Mouse (Mus musculus): ENCODE measurements around the gene Nup210l. TPM values are rescaled to one million over a fixed set of nuclear protein-coding genes. Genes with fewer than 3 reads are reported as not detected.

The Nup210l gene
- polyA plus RNA-seq, 1 experiment = 0.16 TPM

GRCm38 (mm10) chr3:90125710-90126109, 21.8 kb downstream of the Nup210l start:
- Histone ChIP-seq H3K27me3 (ENCODE audit: control insufficient read depth, insufficient read depth, low read length) (no peaks in the 10 kb centered on the region), H3K4me3 (replicated peaks; ENCODE audit: insufficient read depth, low read depth, low read length) (no peak overlapping the region), H3K27ac (ENCODE audit: insufficient read depth, low read length) (no peak overlapping the region), H3K4me1 (ENCODE audit: control insufficient read depth, insufficient read depth, low read length) (no peaks in the 10 kb centered on the region)
- no peak for DNase-seq
- no peak for TF ChIP-seq POLR2A (IDR thresholded peaks at IDR 0.05; ENCODE audit: borderline replicate concordance, insufficient read depth, low read length)
- no peak for TF ChIP-seq CTCF (IDR thresholded peaks at IDR 0.05; ENCODE audit: borderline replicate concordance, insufficient read depth, low read depth, low read length)
- 86% methylated on average over 5 of the region's 5 CpGs for WGBS

- no peak overlapping the region for H3K4me3 ChIP-seq (replicated peaks; ENCODE audit: insufficient read depth, low read depth, low read length)
- TF ChIP-seq POLR2A (IDR thresholded peaks at IDR 0.05; ENCODE audit: borderline replicate concordance, insufficient read depth, low read length) (no peak), CTCF (IDR thresholded peaks at IDR 0.05; ENCODE audit: borderline replicate concordance, insufficient read depth, low read depth, low read length) (no peak)
- H3K4me1 ChIP-seq (ENCODE audit: control insufficient read depth, insufficient read depth, low read length) = no peaks in the 10 kb centered on the region
- DNase-seq = no peak
- H3K27me3 ChIP-seq (ENCODE audit: control insufficient read depth, insufficient read depth, low read length) = no peaks in the 10 kb centered on the region
- 89% methylated on average over 6 of the region's 6 CpGs for WGBS
- no peak overlapping the region for H3K27ac ChIP-seq (ENCODE audit: insufficient read depth, low read length)
These were observed 23.9 kb downstream of the Nup210l start for GRCm38 (mm10) chr3:90127881-90128280.

- H3K4me1 ChIP-seq (ENCODE audit: control insufficient read depth, insufficient read depth, low read length) = no peaks in the 10 kb centered on the region
- WGBS = 75% methylated on average over 3 of the region's 3 CpGs
- no peaks in the 10 kb centered on the region for H3K27me3 ChIP-seq (ENCODE audit: control insufficient read depth, insufficient read depth, low read length)
- H3K27ac ChIP-seq (ENCODE audit: insufficient read depth, low read length) = no peak overlapping the region
- TF ChIP-seq POLR2A (IDR thresholded peaks at IDR 0.05; ENCODE audit: borderline replicate concordance, insufficient read depth, low read length) = no peak
- TF ChIP-seq CTCF (IDR thresholded peaks at IDR 0.05; ENCODE audit: borderline replicate concordance, insufficient read depth, low read depth, low read length) = no peak
- no peak for DNase-seq
- no peak overlapping the region for H3K4me3 ChIP-seq (replicated peaks; ENCODE audit: insufficient read depth, low read depth, low read length)
These were observed 28.8 kb downstream of the Nup210l start for GRCm38 (mm10) chr3:90132745-90133144.

- Histone ChIP-seq H3K27ac (ENCODE audit: insufficient read depth, low read length) (no peak overlapping the region), H3K4me1 (ENCODE audit: control insufficient read depth, insufficient read depth, low read length) (no peaks in the 10 kb centered on the region), H3K4me3 (replicated peaks; ENCODE audit: insufficient read depth, low read depth, low read length) (no peak overlapping the region), H3K27me3 (ENCODE audit: control insufficient read depth, insufficient read depth, low read length) (no peaks in the 10 kb centered on the region)
- 84% methylated on average over 1 of the region's 1 CpGs for WGBS
- DNase-seq = no peak
- no peak for TF ChIP-seq CTCF (IDR thresholded peaks at IDR 0.05; ENCODE audit: borderline replicate concordance, insufficient read depth, low read depth, low read length)
- TF ChIP-seq POLR2A (IDR thresholded peaks at IDR 0.05; ENCODE audit: borderline replicate concordance, insufficient read depth, low read length) = no peak
These were observed 29.4 kb downstream of the Nup210l start for GRCm38 (mm10) chr3:90133331-90133730.

- WGBS = 73% methylated on average over 3 of the region's 3 CpGs
- no peak for DNase-seq
- H3K4me1 ChIP-seq (ENCODE audit: control insufficient read depth, insufficient read depth, low read length) = no peaks in the 10 kb centered on the region
- no peaks in the 10 kb centered on the region for H3K27me3 ChIP-seq (ENCODE audit: control insufficient read depth, insufficient read depth, low read length)
- H3K27ac ChIP-seq (ENCODE audit: insufficient read depth, low read length) = no peak overlapping the region
- no peak overlapping the region for H3K4me3 ChIP-seq (replicated peaks; ENCODE audit: insufficient read depth, low read depth, low read length)
- TF ChIP-seq POLR2A (IDR thresholded peaks at IDR 0.05; ENCODE audit: borderline replicate concordance, insufficient read depth, low read length) = no peak
- TF ChIP-seq CTCF (IDR thresholded peaks at IDR 0.05; ENCODE audit: borderline replicate concordance, insufficient read depth, low read depth, low read length) = no peak
These were observed 30.6 kb downstream of the Nup210l start for GRCm38 (mm10) chr3:90134483-90134882.

GRCm38 (mm10) chr3:90134993-90135392, 31.1 kb downstream of the Nup210l start:
- H3K4me1 ChIP-seq (ENCODE audit: control insufficient read depth, insufficient read depth, low read length) = no peaks in the 10 kb centered on the region
- no peaks in the 10 kb centered on the region for H3K27me3 ChIP-seq (ENCODE audit: control insufficient read depth, insufficient read depth, low read length)
- WGBS = 90% methylated on average over 5 of the region's 5 CpGs
- TF ChIP-seq POLR2A (IDR thresholded peaks at IDR 0.05; ENCODE audit: borderline replicate concordance, insufficient read depth, low read length) = no peak
- TF ChIP-seq CTCF (IDR thresholded peaks at IDR 0.05; ENCODE audit: borderline replicate concordance, insufficient read depth, low read depth, low read length) = no peak
- DNase-seq = no peak
- H3K27ac ChIP-seq (ENCODE audit: insufficient read depth, low read length) = no peak overlapping the region
- no peak overlapping the region for H3K4me3 ChIP-seq (replicated peaks; ENCODE audit: insufficient read depth, low read depth, low read length)

GRCm38 (mm10) chr3:90136660-90137059, 32.7 kb downstream of the Nup210l start:
- no peak for DNase-seq
- H3K27ac ChIP-seq (ENCODE audit: insufficient read depth, low read length) = no peak overlapping the region
- no peaks in the 10 kb centered on the region for H3K27me3 ChIP-seq (ENCODE audit: control insufficient read depth, insufficient read depth, low read length)
- 41% methylated on average over 13 of the region's 13 CpGs for WGBS
- H3K4me3 ChIP-seq (replicated peaks; ENCODE audit: insufficient read depth, low read depth, low read length) = no peak overlapping the region
- H3K4me1 ChIP-seq (ENCODE audit: control insufficient read depth, insufficient read depth, low read length) = no peaks in the 10 kb centered on the region
- TF ChIP-seq CTCF (IDR thresholded peaks at IDR 0.05; ENCODE audit: borderline replicate concordance, insufficient read depth, low read depth, low read length) = no peak

- 38% methylated on average over 1 of the region's 1 CpGs for WGBS
These were observed 33.7 kb downstream of the Nup210l start for GRCm38 (mm10) chr3:90137606-90138005.

More at GRCm38 (mm10) chr3:90137606-90138005, 33.7 kb downstream of the Nup210l start:
- no peak for DNase-seq
- H3K4me1 ChIP-seq (ENCODE audit: control insufficient read depth, insufficient read depth, low read length) = no peaks in the 10 kb centered on the region
- no peak for TF ChIP-seq POLR2A (IDR thresholded peaks at IDR 0.05; ENCODE audit: borderline replicate concordance, insufficient read depth, low read length)
- no peak for TF ChIP-seq CTCF (IDR thresholded peaks at IDR 0.05; ENCODE audit: borderline replicate concordance, insufficient read depth, low read depth, low read length)
- no peak overlapping the region for H3K27ac ChIP-seq (ENCODE audit: insufficient read depth, low read length)
- H3K27me3 ChIP-seq (ENCODE audit: control insufficient read depth, insufficient read depth, low read length) = no peaks in the 10 kb centered on the region
- H3K4me3 ChIP-seq (replicated peaks; ENCODE audit: insufficient read depth, low read depth, low read length) = no peak overlapping the region
